ENCODE assay signal across 7 mouse cellular contexts in the genomic region with DNA sequence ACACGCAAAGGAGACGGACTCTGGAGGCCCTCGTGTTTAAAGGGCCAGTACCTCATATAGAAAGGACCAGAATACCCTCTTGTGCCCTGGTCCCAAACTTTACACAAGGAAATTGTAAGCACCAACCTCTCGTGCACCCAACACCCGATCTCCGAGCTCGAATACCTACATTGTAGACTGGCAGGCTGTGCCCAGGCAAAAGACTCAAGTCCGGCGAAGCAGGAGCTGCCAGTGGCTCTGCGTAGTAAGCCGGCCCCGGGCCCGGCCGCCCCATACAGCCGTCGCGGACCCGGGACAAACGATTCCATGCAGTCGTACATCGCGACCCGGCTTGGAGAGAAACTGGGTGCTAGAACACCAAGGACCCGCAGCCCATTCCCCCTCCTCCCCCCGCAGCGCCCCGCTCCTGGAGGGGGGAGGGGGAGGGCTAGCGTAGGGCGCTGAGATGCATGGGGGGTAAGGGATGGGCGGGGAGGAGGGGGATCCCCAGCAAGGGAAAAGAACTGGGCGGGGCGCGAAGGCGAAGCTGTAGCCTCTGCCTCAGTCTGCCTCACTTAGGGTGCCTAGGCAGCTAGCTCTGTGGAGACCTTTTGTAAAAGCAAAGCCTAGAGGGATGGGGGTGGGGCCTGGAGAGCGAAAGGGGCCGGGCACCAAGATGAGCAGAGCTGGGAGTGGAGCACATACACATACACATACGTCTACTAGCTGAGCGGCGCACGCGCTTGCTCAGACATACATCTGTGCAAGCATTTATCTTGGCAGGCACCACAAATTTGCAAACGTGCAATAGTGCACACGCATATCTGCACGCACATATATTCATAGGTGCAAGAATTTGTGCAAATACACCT. TPM values are rescaled to one million over a fixed set of nuclear protein-coding genes. Genes with fewer than 3 reads are reported as not detected.
DNase-seq lines count a peak whose midpoint lies in the region; ATAC-seq lines count a peak whose summit lies in the region.

No protein-coding gene starts in this region.

- H3K9ac ChIP-seq in hindbrain, embryonic 16.5 days (ENCODE audit: low read depth, low read length) = peak overlapping the region; percentile 82

- peaks cover 30% of the 10 kb centered on the region for H3K4me1 ChIP-seq in hindbrain, embryonic 16.5 days (ENCODE audit: control insufficient read depth, insufficient read depth, low read depth, low read length)

- DNase-seq in T-cell, adult 2 months (ENCODE audit: low spot score) = peak; percentile 86
- peak; percentile 75 to 77 for DNase-seq in cerebellum, postnatal 10 days
- DNase-seq in gastrocnemius, adult 18-20 months (ENCODE audit: low spot score) = peak; percentile 67
- DNase-seq in left cerebral cortex, adult 8-10 months (ENCODE audit: low spot score in 2 of 2) = peak; percentile 59 to 83
- DNase-seq in right cerebral cortex, adult 2 months (ENCODE audit: low spot score in 2 of 2) = peak; percentile 72 to 76

- under 1% methylated on average over 41 of the region's 44 CpGs for WGBS in hindbrain, embryonic 16.5 days
- 1% methylated on average over 44 of the region's 44 CpGs for WGBS in macrophage (ENCODE audit: missing documents)

- peak overlapping the region; percentile 64 for H3K4me3 ChIP-seq in hindbrain, embryonic 16.5 days (ENCODE audit: low read length)
- H3K4me3 ChIP-seq in macrophage (ENCODE audit: inconsistent target) = peak overlapping the region; percentile 50

- peak; percentile 85 for ATAC-seq in hindbrain, embryonic 16.5 days

- no peaks in the 10 kb centered on the region for H3K9me3 ChIP-seq in hindbrain, embryonic 16.5 days (ENCODE audit: control insufficient read depth, low read length)

- H3K27ac ChIP-seq in hindbrain, embryonic 16.5 days (ENCODE audit: low read depth, low read length) = peak overlapping the region; percentile 85
- H3K27ac ChIP-seq in macrophage = peak overlapping the region; percentile 69

- no peaks in the 10 kb centered on the region for H3K36me3 ChIP-seq in hindbrain, embryonic 16.5 days (ENCODE audit: control insufficient read depth, insufficient read depth, low read length)
- no peaks in the 10 kb centered on the region for H3K36me3 ChIP-seq in macrophage (ENCODE audit: inconsistent target)

- H3K79me2 ChIP-seq in macrophage (ENCODE audit: inconsistent target) = peaks cover 37% of the 10 kb centered on the region

- H3K27me3 ChIP-seq in hindbrain, embryonic 16.5 days (replicated peaks; ENCODE audit: control insufficient read depth, insufficient read depth, low read length) = peaks cover 26% of the 10 kb centered on the region

- peak overlapping the region; percentile 100 for H3K4me2 ChIP-seq in hindbrain, embryonic 16.5 days (ENCODE audit: low read length)

RNA-seq across cellular contexts. Expression of a gene that starts 11.2 kb away (rescaled TPM):
- total RNA-seq in gastrocnemius, adult 18-20 months (2021) = 10 to 100 TPM in 1 of 2 experiments, 1 to 10 TPM in 1; 5.9 to 11.6 TPM
- polyA plus RNA-seq in hindbrain, embryonic 16.5 days (2015; fragmentation: Nextera tagmentation; extraction: Ambion mirVana) = 5.6 and 7.6 TPM in 2 replicates
- 10 to 100 TPM; 13.5 to 16.8 (median 16.3) TPM for total RNA-seq in left cerebral cortex, adult 8-10 months (2022)
- 10 to 100 TPM in 25 of 26 experiments, 1 to 10 TPM in 1; 9.2 to 63.4 (median 21.5) TPM for total RNA-seq in macrophage (2018; cell fraction: chromatin; rRNA removed)
- total RNA-seq in macrophage (2018; cell fraction: cytosol; rRNA removed) = 10 to 100 TPM in 25 of 26 experiments, 1 to 10 TPM in 1; 9.0 to 21.1 (median 17.2) TPM
- total RNA-seq in macrophage (2018; cell fraction: nucleus; rRNA removed) = 10 to 100 TPM; 14.7 to 49.4 (median 23.3) TPM
- 4.7 to 19.6 TPM (median 7.5 TPM) in 3 replicates for polyA plus RNA-seq in macrophage (2018)

RNA-seq across cellular contexts. Expression of a gene that starts 14.4 kb away (rescaled TPM):
- 1 to 10 TPM; 1.1 to 1.2 TPM for total RNA-seq in gastrocnemius, adult 18-20 months (2021)
- polyA plus RNA-seq in hindbrain, embryonic 16.5 days (2015; fragmentation: Nextera tagmentation; extraction: Ambion mirVana) = 1.1 and 2.0 TPM in 2 replicates
- 1 to 10 TPM in 2 of 4 experiments, under 1 TPM in 2; 0.23 to 2.9 (median 1.7) TPM for total RNA-seq in left cerebral cortex, adult 8-10 months (2022)
- 10 to 100 TPM in 1 of 26 experiments, 1 to 10 TPM in 25; 1.1 to 10.8 (median 4.2) TPM for total RNA-seq in macrophage (2018; cell fraction: chromatin; rRNA removed)
- total RNA-seq in macrophage (2018; cell fraction: cytosol; rRNA removed) = 10 to 100 TPM in 10 of 26 experiments, 1 to 10 TPM in 16; 5.1 to 12.2 (median 8.6) TPM
- 10 to 100 TPM in 24 of 26 experiments, 1 to 10 TPM in 2; 8.5 to 27.7 (median 18.2) TPM for total RNA-seq in macrophage (2018; cell fraction: nucleus; rRNA removed)
- 3.5 to 14.3 TPM (median 5.0 TPM) in 3 replicates for polyA plus RNA-seq in macrophage (2018)

RNA-seq across cellular contexts. Expression of a gene that starts 24.2 kb away (rescaled TPM):
- not detected for total RNA-seq in gastrocnemius, adult 18-20 months (2021)
- 0.06 and 0.14 TPM in 2 replicates for polyA plus RNA-seq in hindbrain, embryonic 16.5 days (2015; fragmentation: Nextera tagmentation; extraction: Ambion mirVana)
- total RNA-seq in left cerebral cortex, adult 8-10 months (2022) = not detected
- not detected for total RNA-seq in macrophage (2018; cell fraction: chromatin; rRNA removed)
- total RNA-seq in macrophage (2018; cell fraction: cytosol; rRNA removed) = not detected
- not detected for total RNA-seq in macrophage (2018; cell fraction: nucleus; rRNA removed)
- polyA plus RNA-seq in macrophage (2018) = not detected in 3 replicates

RNA-seq across cellular contexts. Expression of a gene that starts 33.1 kb away (rescaled TPM):
- 10 to 100 TPM; 15.7 to 16.4 TPM for total RNA-seq in gastrocnemius, adult 18-20 months (2021)
- polyA plus RNA-seq in hindbrain, embryonic 16.5 days (2015; fragmentation: Nextera tagmentation; extraction: Ambion mirVana) = 65.9 and 67.6 TPM in 2 replicates
- 10 to 100 TPM; 38.3 to 48.5 (median 42.1) TPM for total RNA-seq in left cerebral cortex, adult 8-10 months (2022)
- 10 to 100 TPM in 4 of 26 experiments, 1 to 10 TPM in 22; 2.6 to 13.6 (median 6.1) TPM for total RNA-seq in macrophage (2018; cell fraction: chromatin; rRNA removed)
- 100 to 1,000 TPM in 1 of 26 experiments, 10 to 100 TPM in 25; 52.1 to 102 (median 74.8) TPM for total RNA-seq in macrophage (2018; cell fraction: cytosol; rRNA removed)
- 10 to 100 TPM; 13.5 to 78.9 (median 54.2) TPM for total RNA-seq in macrophage (2018; cell fraction: nucleus; rRNA removed)
- polyA plus RNA-seq in macrophage (2018) = 49.9 to 84.0 TPM (median 66.7 TPM) in 3 replicates

RNA-seq across cellular contexts. Expression of a gene that starts 41.6 kb away (rescaled TPM):
- total RNA-seq in gastrocnemius, adult 18-20 months (2021) = 1 to 10 TPM; 5.9 to 7.8 TPM
- polyA plus RNA-seq in hindbrain, embryonic 16.5 days (2015; fragmentation: Nextera tagmentation; extraction: Ambion mirVana) = 35.5 and 43.3 TPM in 2 replicates
- 10 to 100 TPM; 24.6 to 38.7 (median 31.1) TPM for total RNA-seq in left cerebral cortex, adult 8-10 months (2022)
- 100 to 1,000 TPM in 1 of 26 experiments, 10 to 100 TPM in 25; 36.0 to 107 (median 63.6) TPM for total RNA-seq in macrophage (2018; cell fraction: chromatin; rRNA removed)
- 10 to 100 TPM; 11.4 to 28.7 (median 19.8) TPM for total RNA-seq in macrophage (2018; cell fraction: cytosol; rRNA removed)
- 10 to 100 TPM; 12.8 to 61.6 (median 32.1) TPM for total RNA-seq in macrophage (2018; cell fraction: nucleus; rRNA removed)
- polyA plus RNA-seq in macrophage (2018) = 10.6 to 26.7 TPM (median 14.8 TPM) in 3 replicates

Comparison
In these comparisons a context has a peak if more than half of its experiments do, and no peak if none do; other contexts are left out.
1. Peak in every context shown above with its lines: DNase-seq, ATAC-seq, H3K4me3 ChIP-seq and H3K27ac ChIP-seq.